Mouse (Mus musculus) intestine, embryonic 15.5 days (tissue): Measurements from ENCODE around the gene Ccdc63. TPM values are rescaled to one million over a fixed set of nuclear protein-coding genes. Genes with fewer than 3 reads are reported as not detected.

ENCODE experiments used
- ATAC-seq: fragments of 200-750 bp; cut with Nextera tagmentation; 2 replicates; pipeline ENCODE4 v1.8.0; 2017; ENCODE audit warnings: moderate TSS enrichment, moderate library complexity
- H3K27ac ChIP-seq: fragments of 300-500 bp; sonication (generic); 2 replicates; pipeline ENCODE4 v1.5.1; 2015; ENCODE audit warnings: mild to moderate bottlenecking, inconsistent platforms
- H3K27me3 ChIP-seq: fragments of 300-500 bp; sonication (generic); replicated peaks from 2 replicates; pipeline ENCODE4 v1.6.1; 2015; ENCODE audit warnings: inconsistent platforms
- H3K36me3 ChIP-seq: fragments of 300-500 bp; sonication (generic); 2 replicates; pipeline ENCODE4 v1.6.1; 2015; ENCODE audit warnings: inconsistent platforms
- H3K4me1 ChIP-seq: fragments of 300-500 bp; sonication (generic); replicated peaks from 2 replicates; pipeline ENCODE4 v1.6.1; 2015; ENCODE audit warnings: inconsistent platforms
- H3K4me2 ChIP-seq: fragments of 300-500 bp; sonication (generic); replicated peaks from 2 replicates; pipeline ENCODE4 v1.6.1; 2015; ENCODE audit warnings: mild to moderate bottlenecking, inconsistent platforms
- H3K4me3 ChIP-seq: fragments of 300-500 bp; sonication (generic); replicated peaks from 2 replicates; pipeline ENCODE4 v1.5.1; 2015; ENCODE audit warnings: inconsistent platforms
- H3K9ac ChIP-seq: fragments of 300-500 bp; sonication (generic); 2 replicates; pipeline ENCODE4 v1.6.1; 2015; ENCODE audit warnings: inconsistent platforms
- H3K9me3 ChIP-seq: fragments of 300-500 bp; sonication (generic); 2 replicates; pipeline ENCODE4 v1.6.1; 2016; ENCODE audit warnings: inconsistent platforms
- WGBS: fragments of 180-500 bp; shearing (Covaris S2); methylation state at CpG from one replicate; pipeline ENCODE4 v1.1.7; 2015; 5-methylcytosine and 5-hydroxymethylcytosine counted together
- polyA plus RNA-seq: library from polyadenylated mRNA; unstranded; fragments of >200 nt; fragmentation: Nextera tagmentation; extraction: Ambion mirVana; gene quantifications from 2 replicates; pipeline ENCODE4 v1.2.1, GENCODE M21; 2015

The Ccdc63 gene
- polyA plus RNA-seq, 1 experiment from 2014 or later = not detected

- no peaks in the 10 kb centered on the region for H3K36me3 ChIP-seq
- H3K27me3 ChIP-seq = no peaks in the 10 kb centered on the region
- no peak overlapping the region for H3K27ac ChIP-seq
- no peak overlapping the region for H3K4me2 ChIP-seq
- WGBS = 13% methylated on average over 15 of the region's 15 CpGs
- no peak overlapping the region for H3K4me3 ChIP-seq
- H3K4me1 ChIP-seq = no peaks in the 10 kb centered on the region
- no peaks in the 10 kb centered on the region for H3K9me3 ChIP-seq
- no peak overlapping the region for H3K9ac ChIP-seq
- ATAC-seq = peak; percentile 53; the same call in 1 of the 2 replicates
These were observed 49.6 kb downstream of the Ccdc63 start for GRCm38 (mm10) chr5:122091070-122091469.

- no peak for ATAC-seq
- Histone ChIP-seq H3K27ac (no peak overlapping the region), H3K4me1 (no peaks in the 10 kb centered on the region), H3K4me2 (no peak overlapping the region), H3K4me3 (no peak overlapping the region), H3K27me3 (no peaks in the 10 kb centered on the region), H3K36me3 (no peaks in the 10 kb centered on the region), H3K9ac (no peak overlapping the region), H3K9me3 (no peaks in the 10 kb centered on the region)
- WGBS = 81% methylated on average over 8 of the region's 8 CpGs
These were observed 51.0 kb downstream of the Ccdc63 start for GRCm38 (mm10) chr5:122089664-122090063.

GRCm38 (mm10) chr5:122088917-122089316 is 51.7 kb downstream of the Ccdc63 start:
- Histone ChIP-seq H3K27ac (no peak overlapping the region), H3K9ac (no peak overlapping the region), H3K27me3 (no peaks in the 10 kb centered on the region), H3K36me3 (no peaks in the 10 kb centered on the region), H3K4me2 (no peak overlapping the region), H3K4me1 (no peaks in the 10 kb centered on the region), H3K9me3 (no peaks in the 10 kb centered on the region), H3K4me3 (no peak overlapping the region)
- ATAC-seq = peak; percentile 75
- 4% methylated on average over 5 of the region's 5 CpGs for WGBS

GRCm38 (mm10) chr5:122086121-122086520 is 54.5 kb downstream of the Ccdc63 start:
- Histone ChIP-seq H3K4me2 (no peak overlapping the region), H3K4me1 (no peaks in the 10 kb centered on the region), H3K9ac (no peak overlapping the region), H3K27me3 (no peaks in the 10 kb centered on the region), H3K36me3 (no peaks in the 10 kb centered on the region), H3K9me3 (no peaks in the 10 kb centered on the region), H3K27ac (no peak overlapping the region), H3K4me3 (no peak overlapping the region)
- WGBS = 63% methylated on average over 3 of the region's 3 CpGs
- ATAC-seq = no peak

- no peak for ATAC-seq
- H3K9me3 ChIP-seq = no peaks in the 10 kb centered on the region
- H3K36me3 ChIP-seq = no peaks in the 10 kb centered on the region
- WGBS = 74% methylated on average over 7 of the region's 7 CpGs
- H3K27ac ChIP-seq = no peak overlapping the region
- H3K27me3 ChIP-seq = no peaks in the 10 kb centered on the region
- no peak overlapping the region for H3K9ac ChIP-seq
- no peak overlapping the region for H3K4me2 ChIP-seq
- H3K4me3 ChIP-seq = no peak overlapping the region
- 0 out of 2 replicates have a peak, but pooled peaks cover 5% of the 10 kb centered on the region for H3K4me1 ChIP-seq
These were observed 55.3 kb downstream of the Ccdc63 start for GRCm38 (mm10) chr5:122085291-122085690.

- ATAC-seq = peak; percentile 51; the same call in 1 of the 2 replicates
- Histone ChIP-seq H3K27ac (no peak overlapping the region), H3K27me3 (no peaks in the 10 kb centered on the region), H3K4me3 (no peak overlapping the region), H3K4me2 (no peak overlapping the region), H3K9me3 (no peaks in the 10 kb centered on the region), H3K4me1 (0 out of 2 replicates have a peak, but pooled peaks cover 5% of the 10 kb centered on the region), H3K36me3 (no peaks in the 10 kb centered on the region), H3K9ac (no peak overlapping the region)
- 55% methylated on average over 3 of the region's 3 CpGs for WGBS
These were observed 56.2 kb downstream of the Ccdc63 start for GRCm38 (mm10) chr5:122084470-122084869.

GRCm38 (mm10) chr5:122083282-122083681 is 57.3 kb downstream of the Ccdc63 start:
- H3K4me1 ChIP-seq = 0 out of 2 replicates have a peak, but pooled peaks cover 5% of the 10 kb centered on the region
- H3K9me3 ChIP-seq = no peaks in the 10 kb centered on the region
- no peak overlapping the region for H3K4me3 ChIP-seq
- no peak overlapping the region for H3K9ac ChIP-seq
- H3K4me2 ChIP-seq = no peak overlapping the region
- no peaks in the 10 kb centered on the region for H3K27me3 ChIP-seq
- WGBS = 85% methylated on average over 2 of the region's 2 CpGs
- no peak for ATAC-seq
- H3K27ac ChIP-seq = no peak overlapping the region
- no peaks in the 10 kb centered on the region for H3K36me3 ChIP-seq

- Histone ChIP-seq H3K4me3 (no peak overlapping the region), H3K27ac (no peak overlapping the region), H3K9me3 (no peaks in the 10 kb centered on the region), H3K4me2 (no peak overlapping the region), H3K36me3 (no peaks in the 10 kb centered on the region), H3K27me3 (no peaks in the 10 kb centered on the region), H3K4me1 (0 out of 2 replicates have a peak, but pooled peaks cover 5% of the 10 kb centered on the region), H3K9ac (no peak overlapping the region)
- ATAC-seq = no peak
- 89% methylated on average over 13 of the region's 13 CpGs for WGBS
These were observed 59.2 kb downstream of the Ccdc63 start for GRCm38 (mm10) chr5:122081471-122081870.

GRCm38 (mm10) chr5:122080930-122081329 is 59.7 kb downstream of the Ccdc63 start:
- H3K27ac ChIP-seq = no peak overlapping the region
- ATAC-seq = peak; percentile 63
- 0 out of 2 replicates have a peak, but pooled peaks cover 5% of the 10 kb centered on the region for H3K4me1 ChIP-seq
- no peak overlapping the region for H3K4me2 ChIP-seq
- no peaks in the 10 kb centered on the region for H3K27me3 ChIP-seq
- no peaks in the 10 kb centered on the region for H3K36me3 ChIP-seq
- no peak overlapping the region for H3K4me3 ChIP-seq
- 35% methylated on average over 11 of the region's 11 CpGs for WGBS
- no peak overlapping the region for H3K9ac ChIP-seq
- no peaks in the 10 kb centered on the region for H3K9me3 ChIP-seq

GRCm38 (mm10) chr5:122079796-122080195 is 60.8 kb downstream of the Ccdc63 start:
- H3K9ac ChIP-seq = no peak overlapping the region
- H3K27ac ChIP-seq = no peak overlapping the region
- H3K4me1 ChIP-seq = 0 out of 2 replicates have a peak, but pooled peaks cover 5% of the 10 kb centered on the region
- H3K4me2 ChIP-seq = no peak overlapping the region
- no peaks in the 10 kb centered on the region for H3K36me3 ChIP-seq
- H3K4me3 ChIP-seq = no peak overlapping the region
- 80% methylated on average over 7 of the region's 7 CpGs for WGBS
- ATAC-seq = no peak
- no peaks in the 10 kb centered on the region for H3K27me3 ChIP-seq
- no peaks in the 10 kb centered on the region for H3K9me3 ChIP-seq

GRCm38 (mm10) chr5:122077244-122077643 is 63.4 kb downstream of the Ccdc63 start:
- H3K27ac ChIP-seq = no peak overlapping the region
- no peaks in the 10 kb centered on the region for H3K36me3 ChIP-seq
- H3K27me3 ChIP-seq = no peaks in the 10 kb centered on the region
- H3K9me3 ChIP-seq = no peaks in the 10 kb centered on the region
- no peak for ATAC-seq
- H3K4me1 ChIP-seq = 0 out of 2 replicates have a peak, but pooled peaks cover 5% of the 10 kb centered on the region
- H3K9ac ChIP-seq = no peak overlapping the region
- no peak overlapping the region for H3K4me3 ChIP-seq
- no peak overlapping the region for H3K4me2 ChIP-seq
- WGBS = 63% methylated on average over 4 of the region's 4 CpGs

- no peak for ATAC-seq
- H3K27ac ChIP-seq = no peak overlapping the region
- peaks cover 3% of the 10 kb centered on the region; the same call in 1 of the 2 replicates for H3K4me1 ChIP-seq
- H3K36me3 ChIP-seq = no peaks in the 10 kb centered on the region
- H3K4me3 ChIP-seq = no peak overlapping the region
- 61% methylated on average over 3 of the region's 3 CpGs for WGBS
- no peak overlapping the region for H3K4me2 ChIP-seq
- no peaks in the 10 kb centered on the region for H3K27me3 ChIP-seq
- no peaks in the 10 kb centered on the region for H3K9me3 ChIP-seq
- no peak overlapping the region for H3K9ac ChIP-seq
These were observed 64.9 kb downstream of the Ccdc63 start for GRCm38 (mm10) chr5:122075736-122076135.

- H3K27ac ChIP-seq = no peak overlapping the region
- H3K4me3 ChIP-seq = no peak overlapping the region
- no peak for ATAC-seq
- no peaks in the 10 kb centered on the region for H3K9me3 ChIP-seq
- H3K4me2 ChIP-seq = no peak overlapping the region
- no peak overlapping the region for H3K9ac ChIP-seq
- WGBS = 73% methylated on average over 4 of the region's 4 CpGs
- no peaks in the 10 kb centered on the region for H3K27me3 ChIP-seq
- no peaks in the 10 kb centered on the region for H3K36me3 ChIP-seq
- H3K4me1 ChIP-seq = no peaks in the 10 kb centered on the region; the same call in 1 of the 2 replicates
These were observed 68.6 kb downstream of the Ccdc63 start for GRCm38 (mm10) chr5:122071997-122072396.
